Mouse (Mus musculus) thymus, adult 18-20 months (tissue): Measurements from ENCODE around the gene Focad.
"Not testable (repeated sequence)": the region's sequence is repeated elsewhere in the genome, so short reads cannot be mapped to it uniquely, and the experiment has no call there.

ENCODE experiments used
- DNase-seq, 2 experiments: peaks; one replicate each; pipeline ENCODE4 v3.0.0; 2022; ENCODE audit warnings: mixed read lengths in 2 of 2

The Focad gene

DNA sequence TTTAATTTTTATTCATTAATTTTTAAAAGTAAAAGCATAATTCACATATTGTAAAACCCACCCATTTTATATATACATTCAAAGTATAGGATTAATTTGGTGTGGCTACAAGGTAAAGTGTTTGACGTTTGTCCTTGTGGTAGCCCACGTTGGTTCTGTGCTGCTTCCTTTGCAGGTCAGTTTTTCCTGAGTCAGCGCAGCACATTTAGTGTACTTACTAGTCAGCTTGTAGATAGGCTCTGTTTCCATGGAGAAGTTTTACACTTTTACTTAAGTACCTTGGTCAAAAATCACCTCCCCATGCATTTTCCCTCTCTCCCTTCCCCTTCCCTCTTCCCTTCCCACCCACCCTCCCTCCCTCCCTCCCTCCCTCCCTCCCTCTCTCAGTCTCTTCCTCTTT, 220.5 kb downstream of the Focad start:
- DNase-seq: no peak

DNA sequence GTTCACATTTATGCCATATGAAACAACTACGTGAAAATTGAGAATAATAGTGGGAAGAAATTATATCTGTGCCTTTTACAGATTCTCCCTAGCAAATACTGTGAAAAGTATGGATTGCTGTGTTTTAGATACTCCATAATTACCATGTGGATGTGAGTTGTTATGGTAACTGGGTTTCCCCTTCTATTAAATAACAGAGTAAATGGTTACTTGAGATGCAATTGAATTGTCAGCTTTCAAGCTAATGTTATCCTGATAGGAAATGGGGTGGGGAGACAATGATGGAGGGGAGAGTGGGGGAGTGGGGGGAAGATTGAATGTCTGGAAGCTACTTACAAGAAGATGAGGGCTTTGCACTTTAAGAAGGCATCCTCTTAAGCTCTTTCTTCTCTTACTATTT, 225.6 kb downstream of the Focad start:
- no peak for DNase-seq

DNA sequence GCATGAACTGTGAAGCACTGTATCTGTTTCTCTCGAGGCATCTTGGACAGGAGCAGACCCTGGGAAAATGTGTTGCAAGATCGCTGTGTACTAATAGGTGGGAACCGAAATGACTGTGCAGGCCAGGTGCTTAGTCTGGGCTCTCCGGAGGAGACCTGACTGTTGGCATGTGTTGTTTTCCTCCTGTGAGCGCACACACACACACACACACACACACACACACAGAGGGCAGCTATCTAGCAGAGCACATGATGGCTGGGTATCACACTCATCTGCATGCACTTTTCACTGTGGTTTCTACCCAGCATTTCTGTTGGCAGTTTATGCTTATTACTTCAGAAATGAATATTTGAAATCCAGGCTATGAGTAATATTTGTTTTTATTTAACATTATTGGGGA, 231.0 kb downstream of the Focad start:
- DNase-seq: no peak

DNA sequence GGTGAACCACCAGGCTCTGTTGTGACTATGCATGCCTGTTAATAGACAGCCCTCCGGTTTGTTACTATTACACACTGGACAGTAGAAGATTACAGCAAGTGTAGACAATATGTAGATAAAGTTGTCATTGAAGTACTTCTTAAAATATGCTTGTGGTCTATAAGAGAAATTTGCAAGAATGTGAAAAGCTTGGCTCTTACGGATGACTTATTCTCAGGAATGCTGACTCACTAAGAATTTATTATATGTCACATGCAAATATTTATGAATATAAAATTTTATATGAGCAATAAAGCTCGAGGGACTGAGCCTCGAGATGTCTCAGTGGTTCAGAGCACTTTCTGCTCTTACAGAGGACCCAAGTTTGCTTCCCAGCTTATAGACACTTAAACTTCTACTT, 240.1 kb downstream of the Focad start:
- DNase-seq: no peak

DNA sequence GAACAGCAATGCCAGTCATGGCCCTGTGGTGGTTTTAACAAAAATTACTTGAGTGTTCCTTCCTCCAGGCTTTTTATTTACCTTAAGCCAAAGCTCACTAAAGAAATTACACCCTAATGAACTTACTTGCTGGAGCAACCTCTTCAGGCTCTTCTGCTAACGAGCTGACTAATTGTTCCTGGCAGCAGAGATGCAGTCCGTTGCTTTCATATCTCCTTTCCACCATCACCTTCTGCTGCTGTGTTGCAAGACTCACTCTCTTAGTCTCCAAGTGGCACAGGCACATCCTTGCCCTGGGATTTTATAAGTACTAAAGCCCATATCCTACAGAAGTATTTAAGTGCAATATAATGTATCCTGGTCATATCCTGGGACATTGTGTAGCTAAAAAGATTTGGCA, 242.3 kb downstream of the Focad start:
- DNase-seq: no peak

DNA sequence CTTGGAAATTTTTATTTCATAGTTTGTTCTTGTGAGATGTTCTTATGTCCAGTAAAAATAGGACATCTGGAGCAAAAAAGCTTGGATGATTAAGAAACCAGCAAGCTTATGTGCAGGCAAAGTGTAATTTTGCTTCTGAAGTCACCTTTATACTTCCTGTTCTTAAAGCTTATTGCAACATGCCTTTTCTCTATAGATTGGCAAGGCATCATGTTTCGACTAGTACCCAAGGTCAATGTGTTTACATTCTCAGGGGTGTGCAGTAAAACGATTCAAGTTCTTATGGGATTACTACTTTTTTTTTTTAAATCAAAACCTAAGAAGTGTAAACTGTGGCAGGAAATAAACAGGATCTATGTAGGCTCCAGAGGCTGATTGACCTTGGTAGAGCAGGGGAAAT, 242.9 kb downstream of the Focad start:
- no peak for DNase-seq

DNA sequence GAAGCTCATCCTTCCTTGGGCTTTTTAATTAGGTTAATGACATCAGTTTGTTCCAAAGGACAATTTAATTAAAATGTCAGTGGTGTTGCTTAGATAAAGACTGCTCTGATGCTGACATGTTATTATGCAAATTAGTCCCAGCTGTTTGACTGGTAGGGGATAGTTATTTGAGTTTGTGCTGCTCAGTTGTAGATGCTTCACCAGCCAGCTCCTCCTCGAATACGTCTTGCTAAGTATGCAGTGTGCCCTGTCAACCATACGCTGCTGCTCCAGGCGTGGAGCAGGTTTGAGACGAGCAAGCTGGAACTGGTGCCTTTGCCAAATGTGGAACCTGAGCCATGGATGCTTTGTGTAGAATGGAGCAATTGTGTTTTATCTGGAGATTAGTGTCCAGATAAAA, 243.7 kb downstream of the Focad start:
- no peak for DNase-seq

DNA sequence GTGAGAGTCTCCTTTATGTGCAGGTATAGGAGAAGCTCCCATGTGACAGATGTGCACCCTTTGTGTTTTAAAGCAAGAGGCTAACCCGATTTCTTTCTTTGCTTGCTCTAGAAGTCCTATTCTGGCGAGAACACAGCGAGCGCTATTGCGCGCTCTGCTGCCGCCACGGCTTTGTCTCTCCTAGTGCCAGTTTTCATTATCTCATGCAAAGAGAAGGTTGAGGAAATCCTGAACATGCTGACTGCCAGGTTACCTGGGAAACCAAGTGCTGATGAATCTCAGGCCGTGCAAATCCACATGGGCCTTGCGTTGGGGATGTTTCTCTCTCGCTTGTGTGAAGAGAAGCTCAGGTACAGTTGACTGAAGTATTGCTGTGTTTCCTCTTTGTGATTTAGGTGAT, 250.0 kb downstream of the Focad start:
- no peak for DNase-seq

DNA sequence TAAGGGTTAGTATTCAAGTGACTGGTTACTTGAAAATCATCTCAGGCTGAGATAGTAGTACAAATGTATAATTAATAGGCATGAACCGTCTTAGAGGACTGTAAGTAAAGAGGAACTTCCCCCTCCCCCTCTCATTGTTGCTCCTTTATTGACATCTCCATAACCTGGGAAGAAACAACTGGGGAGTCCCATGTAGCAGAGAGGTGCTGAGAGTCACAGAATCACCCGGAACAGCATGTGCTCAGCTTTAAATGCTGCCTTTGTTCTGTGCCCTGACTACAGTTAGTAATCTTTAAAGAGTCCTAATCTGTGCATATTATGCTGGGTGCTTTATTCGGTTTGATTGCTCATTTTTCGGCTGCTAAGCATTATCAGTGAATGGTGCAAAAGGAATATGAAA, 250.6 kb downstream of the Focad start:
- DNase-seq: no peak

DNA sequence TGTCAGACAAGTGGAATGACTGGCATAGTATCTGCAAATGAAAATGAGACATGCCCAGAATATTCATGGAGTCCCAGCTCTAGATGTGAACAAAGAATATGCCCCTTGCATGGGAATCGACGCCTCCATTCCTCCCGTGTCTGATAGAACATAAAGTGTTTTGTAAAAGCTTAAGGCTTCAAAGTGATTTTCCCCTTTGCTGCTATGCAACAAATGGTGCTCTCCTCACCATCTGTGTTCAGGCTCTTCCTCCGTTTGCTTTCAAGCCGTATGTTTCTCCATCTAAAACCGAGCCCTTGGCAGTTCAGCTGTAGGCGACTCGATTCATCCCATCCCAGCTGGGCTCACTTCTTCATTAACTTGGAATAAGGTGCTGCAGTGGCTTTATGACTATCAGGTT, 251.5 kb downstream of the Focad start:
- no peak for DNase-seq

DNA sequence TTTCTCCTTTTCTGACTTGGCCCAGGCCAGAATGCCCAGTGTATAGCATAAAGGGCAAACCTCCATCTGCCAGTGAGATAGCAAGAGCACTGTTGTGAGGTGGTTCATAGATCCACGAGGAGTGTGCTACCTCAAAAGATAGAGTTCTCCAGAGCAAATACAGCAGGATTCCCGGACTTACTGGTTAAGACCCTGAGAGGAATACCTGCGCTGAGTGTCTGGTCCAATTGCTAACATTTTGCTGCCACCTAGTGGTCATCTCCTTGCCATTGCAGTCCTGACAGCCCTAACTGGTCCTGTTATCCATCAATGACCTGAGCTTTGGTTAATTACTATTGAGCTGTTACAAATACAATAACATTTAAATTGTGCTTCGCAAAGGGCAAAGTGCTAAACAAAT, 256.5 kb downstream of the Focad start:
- peak in 1 of 2 experiments; percentile 15 for DNase-seq

DNA sequence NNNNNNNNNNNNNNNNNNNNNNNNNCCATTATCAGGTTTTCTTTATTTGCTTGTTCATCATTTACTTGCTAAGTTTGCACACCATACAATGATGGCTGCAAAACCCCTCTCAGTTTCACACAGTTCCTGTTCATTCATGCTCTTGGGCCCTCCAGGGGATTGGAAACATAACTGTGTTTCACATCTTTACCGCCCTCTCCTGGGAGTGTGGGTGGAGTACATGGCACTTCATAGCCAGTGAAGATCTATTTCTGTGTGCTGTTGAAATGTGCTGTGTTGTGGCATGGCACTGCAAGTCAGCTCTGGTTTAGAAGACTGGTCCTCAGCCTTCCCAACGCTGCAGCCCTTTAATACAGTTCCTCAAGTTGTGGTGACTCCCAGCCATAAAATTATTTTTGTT, 262.2 kb downstream of the Focad start:
- DNase-seq: no peak

DNA sequence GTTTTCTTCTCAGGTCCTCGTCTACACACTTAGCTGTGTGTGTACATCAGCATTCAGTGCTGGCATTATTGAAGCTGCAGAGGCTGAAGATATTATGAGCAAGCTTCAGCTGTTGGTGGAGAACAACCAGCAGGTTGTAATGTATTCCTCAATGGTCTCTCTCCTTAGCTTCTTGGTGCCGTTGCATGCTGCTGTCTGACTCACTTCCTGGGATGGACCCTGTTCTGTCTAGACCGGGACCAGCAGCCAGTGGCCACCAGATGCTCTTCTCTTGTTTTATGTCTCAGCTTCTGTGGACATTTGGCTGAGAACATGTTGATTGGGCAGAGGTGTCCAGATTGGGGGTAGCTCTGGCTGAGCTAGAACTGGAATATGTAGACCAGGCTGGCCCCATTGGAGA, 263.0 kb downstream of the Focad start:
- no peak for DNase-seq

DNA sequence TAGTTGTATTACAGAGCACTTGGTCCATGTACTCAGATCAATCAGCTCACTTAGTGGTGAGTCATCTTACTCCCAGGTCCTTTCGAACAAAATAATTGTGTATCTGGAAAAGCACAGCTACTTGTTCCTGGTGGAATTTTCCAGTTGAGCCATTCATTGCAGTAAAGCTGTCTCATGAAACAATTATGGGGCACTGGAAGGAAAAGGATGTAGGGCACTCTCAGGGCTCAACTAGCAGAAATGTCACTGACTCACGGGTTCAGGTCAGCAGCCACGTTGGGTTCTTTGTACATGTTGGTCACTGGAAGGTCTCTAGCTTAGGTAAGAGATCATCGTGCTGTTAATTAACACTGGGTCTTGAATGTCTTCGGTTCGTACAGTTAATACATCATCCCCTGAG, 275.5 kb downstream of the Focad start:
- no peak for DNase-seq

DNA sequence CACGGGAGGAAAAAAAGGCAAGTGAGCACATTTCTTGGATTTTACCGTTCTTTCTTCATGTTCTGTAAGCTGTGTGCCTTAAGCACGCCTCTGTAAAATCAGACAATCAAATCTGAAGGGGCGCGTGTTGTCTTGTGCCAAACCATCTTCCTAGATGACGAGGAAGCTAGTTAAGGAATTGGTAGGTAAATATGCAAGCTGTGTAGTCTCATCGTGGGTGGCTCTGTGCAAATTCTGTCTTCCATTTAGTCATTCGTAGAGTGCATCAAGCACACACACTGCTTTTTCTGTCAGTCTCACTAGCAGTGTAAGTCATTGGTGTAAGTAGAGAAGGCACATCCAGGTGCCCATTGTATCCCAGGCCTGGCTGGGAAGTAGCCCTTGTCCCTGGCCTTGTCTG, 276.4 kb downstream of the Focad start:
- DNase-seq: no peak

DNA sequence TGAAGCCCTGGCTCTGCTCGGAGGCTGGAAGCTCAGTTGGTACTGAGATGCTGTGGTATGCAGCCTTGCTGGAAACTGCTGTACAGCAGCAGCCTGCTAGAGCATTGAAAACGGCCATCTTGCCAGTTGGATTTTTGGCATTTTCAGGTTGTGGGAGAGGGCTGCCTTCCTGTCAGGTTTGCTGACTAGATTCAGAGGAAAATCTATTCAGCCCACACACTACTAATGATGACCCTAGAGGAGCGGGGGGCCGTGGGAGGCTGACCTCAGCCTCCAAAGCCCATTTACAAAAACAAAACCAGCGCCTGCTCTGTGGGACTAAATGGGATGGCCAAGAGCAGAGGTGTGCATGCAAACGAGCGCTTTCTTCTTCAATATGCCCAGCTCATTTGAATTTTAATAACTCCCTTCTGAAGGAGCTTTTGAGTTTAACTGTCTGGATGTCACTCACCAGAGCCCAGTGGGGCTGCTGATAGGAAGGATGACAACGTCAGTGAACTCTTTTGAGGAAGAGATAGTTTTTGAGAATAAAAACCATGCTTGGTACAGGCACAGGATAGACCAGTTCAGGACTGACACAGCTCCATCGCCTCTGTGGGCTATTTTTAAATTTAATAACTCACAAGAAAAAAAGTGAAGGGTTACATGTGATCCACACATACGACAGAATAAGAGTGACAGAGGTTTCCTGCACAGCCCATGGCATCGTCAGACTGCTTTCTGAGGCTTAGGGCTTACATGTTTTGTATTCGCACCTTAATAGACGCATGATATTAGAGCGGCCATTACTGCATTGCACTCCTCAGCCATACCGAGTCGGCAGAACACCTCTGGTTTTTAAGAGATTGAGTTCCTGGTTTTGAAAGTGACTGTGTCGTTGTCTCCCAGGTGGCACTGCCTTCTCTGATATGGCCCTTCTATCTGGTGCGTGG, 278.1 kb downstream of the Focad start:
- no peak for DNase-seq

DNA sequence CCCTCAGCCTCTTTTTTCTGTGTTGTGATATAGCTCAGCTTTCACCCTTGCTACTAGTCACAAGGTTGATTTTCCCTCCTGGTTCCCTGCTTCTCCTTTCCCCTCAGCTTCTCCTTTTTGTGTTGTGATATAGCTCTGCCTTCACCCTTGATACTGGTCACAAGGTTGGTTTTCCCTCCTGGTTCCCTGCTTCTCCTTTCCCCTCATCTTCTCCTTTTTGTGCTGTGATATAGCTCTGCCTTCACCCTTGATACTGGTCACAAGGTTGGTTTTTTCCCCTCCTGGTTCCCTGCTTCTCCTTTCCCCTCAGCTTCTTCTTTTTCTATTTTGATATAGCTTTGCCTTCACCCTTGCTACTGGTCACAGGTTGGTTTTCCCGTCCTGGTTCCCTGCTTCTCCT, 295.6 kb downstream of the Focad start:
- DNase-seq: no peak

DNA sequence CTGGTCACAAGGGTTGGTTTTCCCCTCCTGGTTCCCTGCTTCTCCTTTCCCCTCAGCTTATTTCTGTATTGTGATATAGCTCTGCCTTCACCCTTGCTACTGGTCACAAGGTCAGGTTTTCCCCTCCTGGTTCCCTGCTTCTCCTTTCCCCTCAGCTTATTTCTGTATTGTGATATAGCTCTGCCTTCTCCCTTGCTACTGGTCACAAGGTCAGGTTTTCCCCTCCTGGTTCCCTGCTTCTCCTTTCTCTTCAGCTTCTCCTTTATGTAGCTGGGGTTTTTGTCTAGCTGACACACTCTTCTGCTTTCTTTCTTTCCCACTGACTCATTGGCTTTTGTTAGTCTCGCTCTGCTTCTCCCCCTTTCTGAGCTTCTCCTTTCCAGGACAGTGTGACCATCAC, 296.2 kb downstream of the Focad start:
- not testable (repeated sequence) for DNase-seq

DNA sequence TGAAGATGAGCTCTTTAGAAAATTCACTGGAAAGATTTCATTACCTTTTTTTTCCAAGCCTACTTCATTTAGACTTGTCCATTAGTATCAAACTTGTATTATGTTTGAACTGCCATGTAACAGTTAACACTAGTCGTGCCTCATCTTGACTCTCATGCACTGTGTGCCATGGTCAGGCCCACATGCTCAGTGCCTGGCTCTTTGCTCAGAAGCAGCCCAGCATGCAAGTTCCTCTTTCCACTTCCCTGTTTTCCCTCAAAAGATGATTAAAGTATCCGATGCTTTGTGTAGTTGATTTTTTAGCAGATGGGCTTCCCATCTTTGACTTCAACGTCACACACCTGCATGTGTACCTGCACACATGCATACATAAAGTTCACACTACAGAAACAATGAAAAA, 301.3 kb downstream of the Focad start:
- no peak for DNase-seq

DNA sequence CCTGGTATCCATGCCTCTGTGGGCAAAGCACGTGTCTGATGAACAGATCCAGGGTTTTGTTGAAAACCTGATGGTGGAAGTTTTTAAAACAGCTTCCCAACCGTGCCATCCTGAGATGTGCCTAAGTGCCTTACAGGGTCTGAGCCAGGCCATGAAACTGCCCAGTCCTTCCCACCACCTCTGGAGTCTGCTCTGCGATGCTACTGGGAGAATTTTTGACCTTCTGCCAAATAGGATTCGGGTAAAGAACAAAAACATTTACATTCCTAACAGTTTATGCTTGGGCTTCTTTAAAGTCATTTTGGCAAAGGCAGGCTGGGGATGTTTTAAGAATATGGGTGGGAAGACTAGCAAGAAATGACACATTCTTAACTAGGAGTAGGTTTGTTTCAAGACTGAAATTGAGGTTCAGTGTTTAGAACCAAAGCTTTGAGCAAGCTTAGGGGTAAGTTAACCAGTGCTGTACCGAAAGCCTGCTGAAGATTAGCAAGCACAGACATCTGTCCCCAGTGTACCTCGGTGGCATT, 302.6 kb downstream of the Focad start:
- no peak for DNase-seq

DNA sequence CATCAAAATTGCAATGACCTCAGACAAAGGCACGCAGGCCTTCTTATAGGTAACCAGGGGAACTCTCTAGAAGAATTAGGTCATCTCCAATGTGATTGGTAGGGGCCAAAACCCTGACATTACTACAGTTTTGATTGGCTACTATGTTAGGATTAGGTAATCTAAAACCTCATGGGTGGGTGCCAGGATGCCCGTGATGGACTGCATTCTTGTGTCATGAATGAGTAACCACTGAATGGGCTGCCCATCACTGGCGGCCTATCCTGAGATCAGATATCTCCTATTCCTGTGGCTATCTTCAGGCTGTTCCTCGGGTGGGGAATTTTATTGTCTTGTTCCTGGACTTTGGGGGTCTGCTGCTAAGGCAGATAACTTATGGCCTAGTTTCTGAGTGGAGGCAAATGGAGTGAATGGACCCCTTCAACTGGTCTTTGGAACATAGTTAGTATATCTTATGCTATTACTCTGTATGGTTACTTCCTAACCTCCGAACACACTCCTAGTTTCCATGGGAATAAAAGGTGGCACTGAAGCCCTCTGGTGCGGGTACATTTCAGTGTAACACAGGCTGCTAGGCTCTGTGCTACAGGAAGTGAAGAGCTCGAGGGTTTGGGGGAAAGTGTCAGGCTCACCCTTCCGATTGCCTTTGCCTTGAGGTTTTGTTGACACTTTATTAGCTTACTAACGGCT, 306.0 kb downstream of the Focad start:
- DNase-seq: no peak

DNA sequence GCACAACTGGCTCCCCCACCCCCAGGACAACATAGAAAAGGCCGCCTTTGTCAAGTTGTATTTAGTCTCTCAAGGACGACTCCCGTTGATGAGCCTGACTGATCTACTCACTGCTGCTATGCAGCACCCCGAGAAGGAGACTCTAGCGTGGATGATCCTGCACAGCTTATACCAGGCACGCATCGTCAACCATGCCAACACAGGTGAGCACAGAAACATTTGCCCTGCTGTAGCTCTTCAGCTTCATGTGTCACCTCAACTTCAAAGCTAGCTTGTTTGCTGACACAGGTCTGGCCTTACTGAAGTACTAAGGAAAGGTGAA, 306.5 kb downstream of the Focad start:
- no peak for DNase-seq

DNA sequence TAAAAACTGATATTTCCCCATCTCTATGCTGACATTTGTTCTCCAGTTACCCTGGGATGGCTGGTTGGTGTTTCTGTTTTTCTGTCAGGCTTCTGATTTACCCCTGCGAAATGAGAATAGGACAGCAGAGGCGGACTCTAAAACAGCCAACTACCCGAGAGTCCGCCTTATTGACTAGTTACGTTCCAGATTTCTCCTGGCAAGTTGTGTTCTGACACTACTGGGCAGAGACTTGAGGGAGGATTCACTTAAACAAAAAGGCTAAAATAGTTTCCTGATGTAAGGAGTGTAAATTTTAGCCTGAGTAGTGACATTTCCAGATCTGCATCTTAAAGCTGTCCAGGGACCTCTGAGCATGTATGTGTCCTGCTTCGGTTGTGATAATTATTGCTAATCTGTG, 308.5 kb downstream of the Focad start:
- DNase-seq: no peak
